Mouse (Mus musculus): ENCODE results near the gene Wdr90. TPM values are rescaled to one million over a fixed set of nuclear protein-coding genes. Genes with fewer than 3 reads are reported as not detected.
"Not testable (repeated sequence)": the region's sequence is repeated elsewhere in the genome, so short reads cannot be mapped to it uniquely, and the experiment has no call there.

Wdr90 gene
- polyA plus RNA-seq, 2 experiments from 2014 or later: 3.8 to 8.3 TPM

GRCm38 (mm10) chr17:25877025-25877424, 15.7 kb upstream of the Wdr90 start:
- no peak for ATAC-seq

DNA sequence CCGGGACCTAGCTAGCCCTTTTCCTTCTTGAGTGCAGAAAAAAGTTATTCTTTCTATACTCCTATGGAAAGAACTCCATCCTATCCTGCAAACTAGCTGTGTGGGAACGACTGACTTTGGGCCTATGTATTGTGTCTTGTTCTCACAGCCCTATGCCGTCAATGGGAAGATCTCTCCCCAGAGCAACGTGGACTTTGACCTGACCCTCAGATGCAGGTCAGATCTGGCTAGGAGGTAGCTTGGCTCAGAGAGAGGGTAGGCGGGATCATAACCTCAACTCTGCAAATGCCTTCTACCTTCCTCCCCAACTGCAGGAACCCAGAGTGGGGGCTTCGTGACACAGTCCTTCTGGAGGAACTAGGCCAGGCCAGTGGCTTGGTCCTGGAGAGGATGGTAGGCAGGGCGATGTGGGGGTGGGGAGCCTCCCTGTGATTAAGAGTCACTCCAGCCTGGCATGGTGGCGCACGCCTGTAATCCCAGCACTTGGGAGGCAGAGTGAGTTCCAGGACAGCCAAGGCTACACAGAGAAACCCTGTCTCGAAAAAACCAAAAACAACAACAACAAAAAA, 15.1 kb upstream of the Wdr90 start:
- no peak for ATAC-seq

DNA sequence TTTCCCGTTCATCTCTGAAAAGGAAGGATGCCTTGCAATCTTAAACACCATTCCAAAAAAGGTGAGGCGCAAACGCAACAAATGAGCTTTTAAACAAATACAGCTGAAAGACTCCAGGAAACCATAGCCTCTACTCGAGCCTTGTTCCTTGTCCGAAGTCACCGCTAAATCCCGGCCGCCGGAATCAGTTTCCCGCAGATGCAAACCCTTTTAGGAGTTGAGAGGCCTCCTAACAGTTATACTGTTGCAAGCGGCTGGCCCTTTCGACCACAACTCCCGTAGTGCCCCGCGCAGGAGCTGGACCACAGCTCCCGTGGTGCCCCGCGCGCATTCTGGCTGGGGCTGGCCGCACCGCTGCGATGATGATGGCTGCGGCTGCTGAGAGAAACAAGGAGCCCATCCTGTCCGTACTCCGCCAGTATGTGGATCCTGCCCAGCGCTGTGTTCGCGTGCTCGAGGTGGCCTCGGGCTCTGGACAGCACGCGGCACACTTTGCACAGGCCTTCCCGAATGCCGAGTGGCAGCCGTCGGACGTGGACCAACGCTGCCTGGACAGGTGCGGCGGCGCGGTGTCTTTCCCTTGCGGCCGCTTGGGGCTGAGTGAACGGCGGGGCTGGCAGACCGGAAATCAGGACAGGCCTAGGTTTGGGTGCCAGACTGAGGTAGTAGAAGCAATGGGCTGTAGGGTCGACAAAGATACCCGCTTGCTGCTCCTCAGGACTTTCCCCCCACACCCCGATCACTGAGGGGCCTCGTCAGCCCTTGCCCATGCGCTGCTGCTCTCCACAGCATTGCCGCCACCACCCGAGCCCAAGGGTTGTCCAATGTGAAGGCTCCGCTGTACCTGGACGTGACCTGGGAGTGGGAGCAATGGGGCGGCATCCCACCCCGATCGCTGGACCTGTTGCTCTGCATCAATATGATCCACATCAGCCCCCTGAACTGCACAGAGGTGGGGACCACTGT, 14.2 kb upstream of the Wdr90 start:
- ATAC-seq: peak; percentile 70

GRCm38 (mm10) chr17:25874721-25875170, 13.4 kb upstream of the Wdr90 start, which contains the start of gene Mettl26:
Mettl26 (plus strand) TSS chr17:25875074.
- peak; percentile 59 for ATAC-seq

DNA sequence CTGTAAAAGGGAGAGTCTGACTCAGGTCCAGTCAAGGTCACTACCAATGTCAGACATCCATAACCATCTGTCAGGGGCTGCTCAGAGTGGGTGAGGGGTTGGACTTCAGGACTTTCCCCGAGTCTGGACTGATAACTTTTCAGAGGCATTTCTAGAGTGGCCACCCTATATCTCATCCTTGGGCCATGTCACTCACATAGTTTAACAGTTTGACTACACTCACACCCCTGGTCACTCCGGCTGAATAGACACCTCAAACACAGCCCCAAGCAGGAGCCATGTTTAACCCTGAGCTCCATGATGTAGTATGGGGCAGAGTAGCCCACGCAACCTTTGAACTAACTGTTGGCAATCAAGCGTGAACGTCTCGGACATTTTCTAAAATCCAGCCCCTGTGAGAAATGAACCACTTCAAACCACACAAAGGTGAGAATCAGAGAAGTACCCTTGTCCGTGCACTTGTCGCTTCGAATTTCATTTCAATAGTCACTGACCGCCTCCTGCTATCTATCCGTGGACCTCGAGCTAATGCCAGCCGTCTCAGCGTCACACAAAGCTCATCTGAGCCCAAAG, 12.9 kb upstream of the Wdr90 start:
- no peak for ATAC-seq

DNA sequence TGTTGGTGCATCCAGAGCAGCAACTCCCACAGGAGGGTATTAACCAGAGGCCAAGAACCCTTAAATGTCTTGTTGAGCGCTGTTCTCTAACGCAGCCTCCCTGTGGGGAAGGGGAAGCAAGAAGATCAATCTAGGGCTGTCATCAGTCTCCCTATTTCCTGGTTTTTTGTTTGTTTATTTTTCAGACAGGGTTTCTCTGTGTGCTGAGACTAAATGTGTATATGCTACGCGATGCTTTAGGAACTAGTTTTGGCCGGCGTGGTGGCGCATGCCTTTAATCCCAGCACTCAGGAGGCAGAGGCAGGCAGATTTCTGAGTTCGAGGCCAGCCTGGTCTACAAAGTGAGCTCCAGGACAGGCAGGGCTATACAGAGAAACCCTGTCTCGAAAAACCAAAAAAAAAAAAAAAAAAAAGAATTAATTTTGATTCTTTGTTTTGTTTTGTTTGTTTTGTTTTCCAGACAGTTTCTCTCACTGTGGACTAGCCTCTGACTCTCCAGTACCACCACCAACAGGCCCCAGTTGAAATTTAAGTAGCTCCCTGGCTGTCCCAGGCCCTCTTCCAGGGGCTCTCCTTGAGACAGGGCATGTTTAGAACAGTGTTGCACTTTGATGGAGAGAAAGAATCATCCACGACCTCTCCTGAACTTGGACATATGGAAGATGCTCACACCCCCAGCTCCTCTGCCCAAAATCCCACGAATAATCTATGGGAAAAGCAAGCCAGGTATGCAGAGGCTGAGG, 12.3 kb upstream of the Wdr90 start:
- ATAC-seq: no peak

GRCm38 (mm10) chr17:25872676-25873075, 11.4 kb upstream of the Wdr90 start:
- ATAC-seq: no peak

- not testable (repeated sequence) for ATAC-seq
These were observed 10.3 kb upstream of the Wdr90 start for GRCm38 (mm10) chr17:25871566-25871965.

DNA sequence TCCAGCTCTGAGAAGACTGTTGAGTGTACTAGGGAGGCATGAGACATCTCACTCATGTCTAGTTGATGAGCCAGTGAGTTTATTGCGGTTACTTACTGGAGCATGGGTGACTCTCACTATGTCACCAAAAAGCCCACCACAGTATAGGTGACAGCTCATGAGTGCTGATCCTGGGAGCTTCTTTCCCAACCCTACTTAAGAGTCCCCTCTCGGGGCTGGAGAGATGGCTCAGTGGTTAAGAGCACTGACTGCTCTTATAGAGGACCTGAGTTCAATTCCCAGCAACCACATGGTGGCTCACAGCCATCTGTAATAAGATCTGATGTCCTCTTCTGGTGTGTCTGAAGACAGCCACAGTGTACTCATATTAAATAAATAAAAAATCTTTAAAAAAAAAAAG, 8.7 kb upstream of the Wdr90 start:
- ATAC-seq: no peak

DNA sequence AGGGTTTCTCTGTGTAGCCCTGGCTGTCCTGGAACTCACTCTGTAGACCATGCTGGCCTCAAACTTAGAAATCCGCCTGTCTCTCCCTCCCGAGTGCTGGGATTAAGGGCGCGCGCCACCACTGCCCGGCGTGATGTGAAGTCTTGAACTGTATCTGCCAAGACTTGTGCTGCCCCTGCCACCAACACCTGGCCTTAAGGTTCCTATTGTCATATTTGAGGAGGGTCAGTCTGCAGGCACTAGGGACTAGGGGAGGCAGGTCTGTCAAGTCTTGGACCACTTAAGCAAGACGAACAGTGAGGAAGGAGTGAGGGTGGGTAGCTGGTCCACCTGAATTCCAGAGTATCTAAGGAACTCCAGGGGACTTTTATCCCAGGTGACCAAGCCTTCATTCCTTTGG, 8.2 kb upstream of the Wdr90 start:
- no peak for ATAC-seq

- peak; percentile 73 for ATAC-seq
These were observed 7.4 kb upstream of the Wdr90 start, which contains the start of gene Mcrip2 for GRCm38 (mm10) chr17:25868601-25869191. Mcrip2 (minus strand) TSS chr17:25868764.

- ATAC-seq: no peak
These were observed 6.7 kb upstream of the Wdr90 start for GRCm38 (mm10) chr17:25867836-25868600.

DNA sequence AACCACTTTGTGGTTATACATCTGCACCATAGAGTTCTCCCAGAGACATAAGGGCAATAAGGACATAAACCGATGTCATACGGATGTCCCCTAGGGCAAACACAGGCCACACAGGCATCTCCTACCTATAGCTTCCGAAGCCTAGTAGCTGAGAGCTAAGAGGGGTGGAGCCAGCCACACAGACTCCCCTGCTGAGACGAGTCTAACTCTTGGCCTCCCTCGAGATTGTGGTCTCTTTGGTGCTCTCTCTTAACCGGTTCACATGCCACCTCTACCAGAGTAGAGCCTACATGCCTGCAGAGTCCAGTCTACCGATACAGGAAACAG, 6.2 kb upstream of the Wdr90 start:
- ATAC-seq: no peak

DNA sequence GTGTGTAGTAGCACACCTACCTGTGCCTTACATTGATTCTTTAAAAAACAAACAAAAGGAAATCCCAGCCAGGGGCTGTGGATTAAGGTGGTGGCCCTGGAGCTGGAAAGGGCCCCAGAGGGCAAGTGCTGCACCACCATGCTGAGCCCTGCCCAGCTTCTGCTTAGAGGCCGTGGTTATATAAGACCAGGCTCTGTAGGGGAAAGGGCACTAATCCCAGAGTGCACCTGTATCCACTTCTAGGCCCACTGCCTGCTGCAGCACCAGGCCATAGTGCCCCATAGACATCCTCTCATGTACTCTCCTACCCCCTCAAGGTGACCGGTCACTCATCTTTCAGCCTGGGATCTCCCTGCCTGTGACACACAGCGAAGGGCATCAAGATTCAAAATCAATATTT, 4.9 kb upstream of the Wdr90 start:
- ATAC-seq: no peak

DNA sequence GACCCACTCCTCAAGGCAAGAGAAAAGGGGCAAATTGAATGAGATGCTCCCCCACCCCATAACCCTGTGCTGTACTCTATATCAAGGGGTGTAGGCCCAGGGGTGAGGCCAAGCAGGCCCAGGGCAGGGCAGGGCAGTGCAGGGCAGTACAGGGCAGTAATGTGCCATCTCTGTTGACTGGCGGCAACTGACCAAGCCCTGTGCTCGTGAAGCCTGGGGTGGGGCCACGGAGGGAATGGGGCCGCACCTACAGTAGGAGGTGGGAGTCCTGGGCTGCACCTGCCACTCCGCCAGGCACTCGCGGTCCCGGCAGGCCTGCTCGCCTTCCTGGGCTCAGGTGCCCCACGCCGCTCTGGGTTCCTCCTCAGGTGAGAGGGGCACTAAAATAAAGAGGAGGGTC, 4.0 kb upstream of the Wdr90 start:
- ATAC-seq: no peak

GRCm38 (mm10) chr17:25864311-25864710, 3.0 kb upstream of the Wdr90 start:
- ATAC-seq: no peak

- ATAC-seq: no peak
These were observed 2.4 kb upstream of the Wdr90 start for GRCm38 (mm10) chr17:25863681-25864080.

DNA sequence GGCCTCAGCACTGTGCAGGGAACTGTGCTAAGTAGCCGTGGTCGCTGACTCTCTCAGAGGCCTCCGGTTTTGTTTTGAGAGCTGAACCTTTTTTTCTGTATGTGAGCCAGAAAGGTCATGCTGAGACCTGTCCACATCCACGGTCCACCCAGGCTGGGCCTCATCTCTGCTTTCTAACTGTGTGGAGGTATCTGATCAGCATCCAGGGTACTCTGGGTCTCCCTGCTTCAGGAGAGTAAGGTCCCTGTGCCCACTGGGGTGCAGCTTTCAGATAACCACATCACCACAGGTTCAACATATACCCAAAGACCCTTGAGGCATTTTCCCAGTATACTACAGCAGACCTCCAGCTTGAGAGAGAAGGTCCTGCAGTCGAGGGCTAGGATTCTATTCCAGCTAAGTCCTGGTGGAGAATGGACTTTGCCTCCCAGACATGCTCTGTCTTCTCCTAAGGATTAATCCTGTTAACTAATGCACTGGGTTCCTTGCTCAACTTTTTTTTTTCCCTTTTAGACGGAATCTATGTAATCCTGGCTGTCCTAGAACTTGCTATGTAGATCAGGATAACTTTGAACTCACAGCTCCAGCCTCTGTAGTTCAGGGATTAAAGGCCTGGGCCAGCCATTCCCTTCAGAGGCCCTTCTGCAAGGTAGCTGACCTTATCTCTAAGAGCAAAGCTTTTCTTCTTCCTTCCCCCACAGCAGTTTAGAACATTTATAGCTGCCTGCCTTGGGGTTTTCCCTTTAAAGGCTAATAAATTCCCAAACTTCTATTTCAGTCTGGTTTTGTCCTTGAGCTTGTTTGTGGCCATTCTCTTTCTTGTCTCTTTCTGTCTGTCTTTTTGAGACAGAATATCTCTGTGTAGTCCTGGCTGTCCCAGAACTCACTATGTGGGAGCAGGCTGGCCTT, 657 bp upstream of the Wdr90 start:
- peak; percentile 4 for ATAC-seq

GRCm38 (mm10) chr17:25860229-25860628, 1.1 kb downstream of the Wdr90 start:
- ATAC-seq: no peak

GRCm38 (mm10) chr17:25844396-25844901, 16.9 kb downstream of the Wdr90 start, which contains the start of gene Rhot2:
Rhot2 (minus strand) TSS chr17:25844851.
- peak; percentile 100 for ATAC-seq
